19 mouse cellular contexts compared by ENCODE assay signal in genomic region chr5:52975557-52976088, GRCm38 (mm10).
DNase-seq lines count a peak whose midpoint lies in the region; TF ChIP-seq lines count a peak whose summit lies in the region.
"Had no signal": no experiment of that assay in that cellular context is flagged by ENCODE, and none has a peak within 500 bp of the region (broad histone marks: within the 10 kb centered on the region; RNA-seq: fewer than 3 reads in every experiment).

No protein-coding gene starts in this region.

- H3K36me3 ChIP-seq in E14TG2a.4 (ENCODE audit: insufficient read depth, low read length) (no peaks in the 10 kb centered on the region), ES-E14 (ENCODE audit: control insufficient read depth, insufficient read depth, low read length, poor library complexity, severe bottlenecking) (no peaks in the 10 kb centered on the region)
- H3K36me3 ChIP-seq in hindbrain, embryonic 10.5 days: no peaks in the 10 kb centered on the region
- no peaks in the 10 kb centered on the region for H3K36me3 ChIP-seq in thymus, adult 2 months (ENCODE audit: control insufficient read depth, insufficient read depth, low read length)
- H3K36me3 ChIP-seq: embryonic facial prominence, embryonic 10.5 days; heart, embryonic 10.5 days had no signal

- 74% methylated on average over 8 of the region's 8 CpGs for WGBS in hindbrain, embryonic 10.5 days
- WGBS in thymus, adult 2 months: 86% methylated on average over 8 of the region's 8 CpGs

- no peak for TF ChIP-seq POLR2A in thymus, adult 2 months (IDR thresholded peaks at IDR 0.05; ENCODE audit: control insufficient read depth, extremely low read depth, insufficient read depth, low read length, poor library complexity)

- H3K27ac ChIP-seq in ES-E14 (ENCODE audit: insufficient read depth, low read depth, low read length, poor library complexity, severe bottlenecking): no peak overlapping the region
- no peak overlapping the region for H3K27ac ChIP-seq in hindbrain, embryonic 10.5 days
- H3K27ac ChIP-seq in thymus, adult 2 months (ENCODE audit: control insufficient read depth, insufficient read depth, low read length): no peak overlapping the region
- H3K27ac ChIP-seq: embryonic facial prominence, embryonic 10.5 days; heart, embryonic 10.5 days; macrophage; stomach, postnatal 0 days had no signal

- DNase-seq in ES-E14 (ENCODE audit: low read depth, low spot score): peak; percentile 28
- peak; percentile 49 to 74 for DNase-seq in kidney, adult 8-10 months
- DNase-seq in kidney, postnatal 36 days: peak; percentile 67 to 69
- no peak for DNase-seq in embryo, embryonic 10.5 days (ENCODE audit: low spot score)
- DNase-seq in hindbrain, embryonic 10.5 days (ENCODE audit: low spot score): no peak
- DNase-seq in left cerebral cortex, adult 18-20 months (ENCODE audit: low spot score in 2 of 2): no peak
- no peak for DNase-seq in thymus, adult 2 months
- DNase-seq: cerebellum, adult 11 months; cerebellum, postnatal 25 days; gastrocnemius, postnatal 25 days; layer of hippocampus, adult 9-11 months; liver; spleen, adult 18-20 months had no signal

- H3K4me1 ChIP-seq in E14TG2a.4 (replicated peaks; ENCODE audit: low read depth, low read length) (peaks cover 28% of the 10 kb centered on the region), ES-E14 (ENCODE audit: control insufficient read depth in 2 of 2, insufficient read depth in 2 of 2, low read length in 2 of 2, poor library complexity in 1 of 2) (peaks cover 0 to 7% of the 10 kb centered on the region in 2 experiments; a peak in 2 of 4 replicates)
- no peaks in the 10 kb centered on the region for H3K4me1 ChIP-seq in hindbrain, embryonic 10.5 days (replicated peaks)
- H3K4me1 ChIP-seq in thymus, adult 2 months (replicated peaks; ENCODE audit: control insufficient read depth, insufficient read depth, low read length): no peaks in the 10 kb centered on the region
- H3K4me1 ChIP-seq: embryonic facial prominence, embryonic 10.5 days; heart, embryonic 10.5 days had no signal

- TF ChIP-seq CTCF in E14TG2a.4 (conservative IDR thresholded peaks at IDR 0.05; ENCODE audit: low read length): no peak
- TF ChIP-seq CTCF in thymus, adult 2 months (IDR thresholded peaks at IDR 0.05; ENCODE audit: borderline replicate concordance, control insufficient read depth, extremely low read depth, insufficient read depth, low read length, poor library complexity): no peak

- in situ Hi-C loops in ES-E14 (cut with MboI; ENCODE audit: low sequenced_read_pairs in 2 of 2, unreplicated experiment in 2 of 2): no loop called here

- H3K9me3 ChIP-seq in E14TG2a.4 (ENCODE audit: low read length) (no peaks in the 10 kb centered on the region), ES-E14 (ENCODE audit: control insufficient read depth, insufficient read depth, low read depth, low read length) (no peaks in the 10 kb centered on the region)
- H3K9me3 ChIP-seq in hindbrain, embryonic 10.5 days: no peaks in the 10 kb centered on the region
- H3K9me3 ChIP-seq: embryonic facial prominence, embryonic 10.5 days; heart, embryonic 10.5 days had no signal

- H3K27me3 ChIP-seq in E14TG2a.4 (ENCODE audit: insufficient read depth, low read length): peaks cover 10% of the 10 kb centered on the region
- H3K27me3 ChIP-seq in hindbrain, embryonic 10.5 days (ENCODE audit: insufficient read depth, poor library complexity, severe bottlenecking): no peaks in the 10 kb centered on the region
- no peaks in the 10 kb centered on the region for H3K27me3 ChIP-seq in thymus, adult 2 months (ENCODE audit: control insufficient read depth, insufficient read depth, low read length)

- no peak overlapping the region for H3K9ac ChIP-seq in ES-E14 (ENCODE audit: insufficient read depth, low read depth, low read length, poor library complexity, severe bottlenecking)

- H3K4me3 ChIP-seq in E14TG2a.4 (replicated peaks; ENCODE audit: low read length): peak overlapping the region; percentile 35
- peak overlapping the region in 1 of 2 experiments; percentile 32; a peak in 1 of 4 replicates for H3K4me3 ChIP-seq in ES-E14 (ENCODE audit: insufficient read depth in 1 of 2, low read depth in 1 of 2, low read length in 2 of 2, poor library complexity in 1 of 2, severe bottlenecking in 1 of 2)
- no peak overlapping the region for H3K4me3 ChIP-seq in hindbrain, embryonic 10.5 days
- H3K4me3 ChIP-seq in thymus, adult 2 months (ENCODE audit: control insufficient read depth, insufficient read depth, low read length): no peak overlapping the region
- H3K4me3 ChIP-seq: embryonic facial prominence, embryonic 10.5 days; erythroblast, embryonic 14.5 days; heart, embryonic 10.5 days had no signal

TF ChIP-seq in ES-E14, 5 proteins besides CTCF, POLR2A, EP300 and RAD21:
- TF ChIP-seq MAFK (IDR thresholded peaks at IDR 0.05; ENCODE audit: insufficient read depth, low read depth, low read length) (no peak), HCFC1 (IDR thresholded peaks at IDR 0.05; ENCODE audit: borderline replicate concordance, insufficient read depth, low read length) (no peak), CHD2 (IDR thresholded peaks at IDR 0.05; ENCODE audit: low read depth, low read length) (no peak), ZNF384 (IDR thresholded peaks at IDR 0.05; ENCODE audit: low read depth, low read length) (no peak), ZC3H11A (IDR thresholded peaks at IDR 0.05; ENCODE audit: borderline replicate concordance, low read depth, low read length) (no peak)

Comparison
In these comparisons a context has a peak if more than half of its experiments do, and no peak if none do; other contexts are left out.
1. DNase-seq: peak in ES-E14 (single experiment), kidney, adult 8-10 months (2 of 2) and kidney, postnatal 36 days (2 of 2); none in embryo, embryonic 10.5 days (single experiment), hindbrain, embryonic 10.5 days (single experiment), left cerebral cortex, adult 18-20 months (0 of 2) and thymus, adult 2 months (single experiment).